Mouse (Mus musculus): ENCODE data around the gene Arpp21. TPM values are rescaled to one million over a fixed set of nuclear protein-coding genes. Genes with fewer than 3 reads are reported as not detected.

Gene Arpp21
- total and polyA plus RNA-seq, 2 experiments, result 0.28 TPM; not detected in 1

DNA sequence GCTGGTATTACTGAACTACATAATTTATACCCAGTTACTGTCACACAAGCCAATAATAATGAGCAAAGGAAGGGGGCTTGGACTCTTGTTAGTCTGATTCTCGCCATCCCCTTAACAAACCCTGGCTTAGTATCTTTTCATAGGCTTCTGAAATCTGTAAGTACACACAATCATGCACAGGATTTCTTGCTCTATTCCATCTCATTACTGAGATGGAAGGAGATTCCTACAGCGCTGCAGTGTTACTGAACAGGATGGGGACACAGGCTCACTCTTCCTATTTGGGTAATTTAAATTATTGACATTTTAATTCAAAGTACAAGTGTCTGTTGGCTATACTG lies 132.9 kb downstream of the Arpp21 start:
- WGBS, result 71% methylated on average over 2 of the region's 2 CpGs
- TF ChIP-seq CTCF (IDR thresholded peaks at IDR 0.05; ENCODE audit: low read depth, low read length) (no peak), POLR2A (IDR thresholded peaks at IDR 0.05; ENCODE audit: extremely low read depth, insufficient read depth, low read length) (no peak)
- no peaks in the 10 kb centered on the region for H3K27me3 ChIP-seq (ENCODE audit: control insufficient read depth, insufficient read depth, low read length)
- no peaks in the 10 kb centered on the region for H3K36me3 ChIP-seq (ENCODE audit: control insufficient read depth, insufficient read depth, low read length)
- H3K27ac ChIP-seq (replicated peaks; ENCODE audit: insufficient read depth, low read depth, low read length), result no peak overlapping the region
- DNase-seq (ENCODE audit: extremely low read depth, low read depth, low spot score), result no peak
- peaks cover 2% of the 10 kb centered on the region; the same call in 1 of the 2 replicates for H3K4me1 ChIP-seq (ENCODE audit: control insufficient read depth, insufficient read depth, low read length)
- no peak overlapping the region for H3K4me3 ChIP-seq (ENCODE audit: insufficient read depth, low read depth, low read length)
- H3K9ac ChIP-seq (ENCODE audit: low read depth, low read length), result no peak overlapping the region
- H3K79me2 ChIP-seq (ENCODE audit: control insufficient read depth, insufficient read depth, low read length), result no peaks in the 10 kb centered on the region

DNA sequence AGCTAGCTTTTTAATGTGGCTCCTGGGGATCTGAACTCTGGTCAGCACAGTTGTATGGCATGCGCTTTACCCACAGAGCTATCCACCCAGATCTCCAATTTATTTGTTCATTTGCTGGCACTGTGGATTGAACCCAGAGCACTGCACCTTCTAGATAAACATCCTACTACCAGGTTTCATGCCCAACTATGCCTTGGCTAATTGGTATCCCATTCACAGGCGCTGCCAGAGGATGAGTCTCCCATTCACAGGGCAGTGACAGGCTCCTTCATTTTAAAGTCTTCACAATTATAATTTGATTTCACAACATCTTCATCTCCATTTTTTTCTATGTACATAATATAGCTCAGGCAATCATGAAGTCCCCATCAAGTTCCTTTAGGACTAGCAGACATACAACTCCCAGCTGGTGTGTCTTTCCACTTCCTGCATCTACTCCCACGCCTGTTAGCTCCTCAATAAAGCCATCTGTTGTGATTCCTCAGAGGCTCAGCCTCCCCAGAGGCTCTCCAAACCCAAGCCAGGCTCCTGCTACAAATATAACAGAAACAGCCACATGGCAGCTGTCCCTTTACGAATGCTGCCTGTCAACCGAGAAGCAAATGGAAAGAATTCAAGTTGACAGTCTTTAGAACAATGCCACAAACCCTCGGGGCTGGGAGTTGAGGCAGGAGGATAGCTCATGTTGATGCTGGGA lies 133.4 kb downstream of the Arpp21 start:
- Histone ChIP-seq H3K36me3 (ENCODE audit: control insufficient read depth, insufficient read depth, low read length) (no peaks in the 10 kb centered on the region), H3K79me2 (ENCODE audit: control insufficient read depth, insufficient read depth, low read length) (no peaks in the 10 kb centered on the region), H3K27ac (replicated peaks; ENCODE audit: insufficient read depth, low read depth, low read length) (no peak overlapping the region), H3K4me1 (ENCODE audit: control insufficient read depth, insufficient read depth, low read length) (peaks cover 2% of the 10 kb centered on the region; the same call in 1 of the 2 replicates), H3K27me3 (ENCODE audit: control insufficient read depth, insufficient read depth, low read length) (no peaks in the 10 kb centered on the region; the same call in 1 of the 2 replicates), H3K9ac (ENCODE audit: low read depth, low read length) (no peak overlapping the region), H3K4me3 (ENCODE audit: insufficient read depth, low read depth, low read length) (no peak overlapping the region)
- 75% methylated on average over 6 of the region's 6 CpGs for WGBS
- TF ChIP-seq CTCF (IDR thresholded peaks at IDR 0.05; ENCODE audit: low read depth, low read length), result no peak
- TF ChIP-seq POLR2A (IDR thresholded peaks at IDR 0.05; ENCODE audit: extremely low read depth, insufficient read depth, low read length), result no peak
- DNase-seq (ENCODE audit: extremely low read depth, low read depth, low spot score), result peak; percentile 13

DNA sequence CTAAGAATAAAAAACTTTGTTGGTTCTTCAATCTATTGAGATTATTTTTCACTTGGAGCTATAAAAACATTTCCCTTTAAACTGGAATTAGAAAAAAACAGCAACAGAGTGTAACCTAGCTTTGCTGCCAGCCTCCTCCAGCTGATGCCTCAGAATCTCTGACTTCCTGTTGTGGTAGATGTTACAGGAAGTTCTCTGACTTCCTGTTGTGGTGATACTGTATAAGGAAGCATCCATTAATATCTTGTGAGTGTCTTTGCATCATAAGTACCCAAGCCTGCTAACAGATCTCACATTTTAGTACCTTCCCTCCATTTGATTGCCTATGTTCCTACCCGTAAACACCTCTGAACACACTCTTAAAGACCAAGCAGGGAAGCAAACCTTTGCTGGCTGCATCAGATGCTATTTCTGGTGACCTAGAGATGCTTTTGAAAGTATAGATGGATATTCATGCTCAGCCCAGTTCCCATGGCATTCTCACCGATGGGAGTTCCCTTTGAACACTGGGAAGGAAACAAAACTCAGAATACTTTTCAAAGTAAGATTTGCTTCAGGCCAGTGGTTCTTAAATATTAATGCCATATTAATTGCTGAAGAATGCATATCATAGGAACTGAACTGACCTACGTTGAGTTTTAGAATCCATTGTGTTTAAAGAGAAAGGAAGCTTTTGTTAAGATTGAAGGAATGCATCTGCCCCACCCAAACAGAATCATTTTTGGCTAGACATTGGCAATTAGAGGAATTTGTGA lies 134.7 kb downstream of the Arpp21 start:
- no peak overlapping the region for H3K4me3 ChIP-seq (ENCODE audit: insufficient read depth, low read depth, low read length)
- H3K27ac ChIP-seq (replicated peaks; ENCODE audit: insufficient read depth, low read depth, low read length), result no peak overlapping the region
- TF ChIP-seq CTCF (IDR thresholded peaks at IDR 0.05; ENCODE audit: low read depth, low read length) (no peak), POLR2A (IDR thresholded peaks at IDR 0.05; ENCODE audit: extremely low read depth, insufficient read depth, low read length) (no peak)
- no peak overlapping the region for H3K9ac ChIP-seq (ENCODE audit: low read depth, low read length)
- H3K79me2 ChIP-seq (ENCODE audit: control insufficient read depth, insufficient read depth, low read length), result no peaks in the 10 kb centered on the region
- no peaks in the 10 kb centered on the region for H3K36me3 ChIP-seq (ENCODE audit: control insufficient read depth, insufficient read depth, low read length)
- no peak for DNase-seq (ENCODE audit: extremely low read depth, low read depth, low spot score)
- H3K27me3 ChIP-seq (ENCODE audit: control insufficient read depth, insufficient read depth, low read length), result no peaks in the 10 kb centered on the region; the same call in 1 of the 2 replicates
- whole genome bisulfite sequencing, result 75% methylated on average over 3 of the region's 3 CpGs
- H3K4me1 ChIP-seq (ENCODE audit: control insufficient read depth, insufficient read depth, low read length), result peaks cover 2% of the 10 kb centered on the region; the same call in 1 of the 2 replicates

DNA sequence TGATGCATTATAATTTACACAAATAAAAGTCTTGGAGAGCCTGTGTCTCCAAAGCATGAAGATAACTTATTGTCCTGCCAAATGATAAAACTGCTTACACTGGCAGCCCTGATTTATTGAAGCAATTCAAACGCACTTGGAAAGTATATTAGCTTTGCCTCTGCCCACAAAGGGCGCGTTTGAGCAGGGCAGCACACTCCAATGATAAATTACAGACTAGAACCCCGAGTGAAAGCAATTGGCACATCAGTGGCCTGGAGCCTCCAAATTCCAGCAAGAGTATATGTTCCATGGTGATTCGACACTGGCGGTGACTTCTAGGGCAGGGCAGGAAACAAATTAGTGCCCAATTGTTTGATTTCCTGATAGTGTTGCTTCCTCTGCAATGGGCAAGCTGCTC lies 137.5 kb downstream of the Arpp21 start:
- TF ChIP-seq POLR2A (IDR thresholded peaks at IDR 0.05; ENCODE audit: extremely low read depth, insufficient read depth, low read length) (no peak), CTCF (IDR thresholded peaks at IDR 0.05; ENCODE audit: low read depth, low read length) (no peak)

DNA sequence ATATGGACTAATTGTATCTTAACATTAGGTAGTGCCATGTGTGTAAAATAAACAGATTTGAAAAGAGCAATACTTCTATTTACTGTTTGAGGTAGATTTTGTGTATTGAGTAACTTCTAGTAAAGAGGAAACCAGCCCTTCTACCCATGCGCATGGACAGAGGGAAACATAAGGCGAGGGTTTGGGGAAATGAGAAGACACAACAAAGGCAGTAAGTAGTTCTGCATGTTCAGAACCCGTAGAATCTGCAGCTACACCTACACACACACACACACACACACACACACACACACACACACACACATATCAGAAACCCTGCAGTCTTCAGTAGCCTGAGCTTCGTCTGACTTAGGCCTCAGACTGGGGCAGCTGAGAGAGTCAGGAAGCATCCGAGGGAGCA lies 140.0 kb downstream of the Arpp21 start:
- H3K27me3 ChIP-seq (ENCODE audit: control insufficient read depth, insufficient read depth, low read length), result no peaks in the 10 kb centered on the region; the same call in 1 of the 2 replicates
- H3K27ac ChIP-seq (replicated peaks; ENCODE audit: insufficient read depth, low read depth, low read length), result no peak overlapping the region
- no peaks in the 10 kb centered on the region for H3K79me2 ChIP-seq (ENCODE audit: control insufficient read depth, insufficient read depth, low read length)
- TF ChIP-seq POLR2A (IDR thresholded peaks at IDR 0.05; ENCODE audit: extremely low read depth, insufficient read depth, low read length), result no peak
- no peak for TF ChIP-seq CTCF (IDR thresholded peaks at IDR 0.05; ENCODE audit: low read depth, low read length)
- H3K36me3 ChIP-seq (ENCODE audit: control insufficient read depth, insufficient read depth, low read length), result no peaks in the 10 kb centered on the region
- H3K9ac ChIP-seq (ENCODE audit: low read depth, low read length), result no peak overlapping the region
- DNase-seq (ENCODE audit: extremely low read depth, low read depth, low spot score), result no peak
- H3K4me1 ChIP-seq (ENCODE audit: control insufficient read depth, insufficient read depth, low read length), result no peaks in the 10 kb centered on the region
- H3K4me3 ChIP-seq (ENCODE audit: insufficient read depth, low read depth, low read length), result no peak overlapping the region
- 74% methylated on average over 5 of the region's 5 CpGs for WGBS

More for the DNA sequence above, 137.5 kb downstream of the Arpp21 start:
- H3K27me3 ChIP-seq (ENCODE audit: control insufficient read depth, insufficient read depth, low read length), result no peaks in the 10 kb centered on the region; the same call in 1 of the 2 replicates
- H3K9ac ChIP-seq (ENCODE audit: low read depth, low read length), result no peak overlapping the region
- no peaks in the 10 kb centered on the region for H3K36me3 ChIP-seq (ENCODE audit: control insufficient read depth, insufficient read depth, low read length)
- no peaks in the 10 kb centered on the region for H3K79me2 ChIP-seq (ENCODE audit: control insufficient read depth, insufficient read depth, low read length)
- DNase-seq (ENCODE audit: extremely low read depth, low read depth, low spot score), result no peak
- WGBS, result 72% methylated on average over 6 of the region's 6 CpGs
- H3K4me3 ChIP-seq (ENCODE audit: insufficient read depth, low read depth, low read length), result no peak overlapping the region
- H3K27ac ChIP-seq (replicated peaks; ENCODE audit: insufficient read depth, low read depth, low read length), result no peak overlapping the region
- no peaks in the 10 kb centered on the region for H3K4me1 ChIP-seq (ENCODE audit: control insufficient read depth, insufficient read depth, low read length)

Data from liver, adult 2 months (tissue).